Mouse (Mus musculus): Measurements from ENCODE around the gene Fnbp1. TPM values are rescaled to one million over a fixed set of nuclear protein-coding genes. Genes with fewer than 3 reads are reported as not detected.
A peak's percentile ranks its signal among the peaks of the same experiment; 100 is the strongest.

Fnbp1 gene
- polyA plus RNA-seq, 1 experiment from 2014 or later = 17.3 TPM

GRCm38 (mm10) chr2:31067059-31067595, 74.7 kb downstream of the Fnbp1 start:
- no peaks in the 10 kb centered on the region for H3K27me3 ChIP-seq (ENCODE audit: control insufficient read depth, insufficient read depth, low read length)
- H3K4me1 ChIP-seq (replicated peaks; ENCODE audit: control insufficient read depth, insufficient read depth, low read length) = peaks cover 7% of the 10 kb centered on the region; the same call in 1 of the 2 replicates
- DNase-seq (ENCODE audit: low spot score) (no peak), ATAC-seq (replicated peaks; ENCODE audit: low FRiP score) (no peak)
- no peak overlapping the region for H3K4me2 ChIP-seq (ENCODE audit: low read depth, low read length, severe bottlenecking)
- no peak overlapping the region for H3K4me3 ChIP-seq (ENCODE audit: low read depth, low read length)
- H3K9ac ChIP-seq (ENCODE audit: low read length) = no peak overlapping the region
- no peaks in the 10 kb centered on the region for H3K9me3 ChIP-seq (ENCODE audit: control insufficient read depth, low read length)
- WGBS = 79% methylated on average over 13 of the region's 13 CpGs
- 0 out of 2 replicates have a peak overlapping the region, but pooled peaks have one; percentile 13 for H3K27ac ChIP-seq (ENCODE audit: low read depth, low read length)
- no peaks in the 10 kb centered on the region for H3K36me3 ChIP-seq (ENCODE audit: control insufficient read depth, insufficient read depth, low read length)

GRCm38 (mm10) chr2:31066019-31066789, 75.6 kb downstream of the Fnbp1 start:
- ATAC-seq (replicated peaks; ENCODE audit: low FRiP score) (no peak), DNase-seq (ENCODE audit: low spot score) (no peak)
- Histone ChIP-seq H3K27ac (ENCODE audit: low read depth, low read length) (no peak overlapping the region), H3K4me2 (ENCODE audit: low read depth, low read length, severe bottlenecking) (no peak overlapping the region), H3K9ac (ENCODE audit: low read length) (no peak overlapping the region), H3K4me1 (replicated peaks; ENCODE audit: control insufficient read depth, insufficient read depth, low read length) (peaks cover 7% of the 10 kb centered on the region; the same call in 1 of the 2 replicates), H3K4me3 (ENCODE audit: low read depth, low read length) (no peak overlapping the region), H3K27me3 (ENCODE audit: control insufficient read depth, insufficient read depth, low read length) (no peaks in the 10 kb centered on the region), H3K36me3 (ENCODE audit: control insufficient read depth, insufficient read depth, low read length) (no peaks in the 10 kb centered on the region), H3K9me3 (ENCODE audit: control insufficient read depth, low read length) (no peaks in the 10 kb centered on the region)
- WGBS = 87% methylated on average over 11 of the region's 11 CpGs

- Histone ChIP-seq H3K36me3 (ENCODE audit: control insufficient read depth, insufficient read depth, low read length) (no peaks in the 10 kb centered on the region), H3K4me3 (ENCODE audit: low read depth, low read length) (no peak overlapping the region), H3K27me3 (ENCODE audit: control insufficient read depth, insufficient read depth, low read length) (no peaks in the 10 kb centered on the region), H3K4me2 (ENCODE audit: low read depth, low read length, severe bottlenecking) (no peak overlapping the region), H3K4me1 (replicated peaks; ENCODE audit: control insufficient read depth, insufficient read depth, low read length) (no peaks in the 10 kb centered on the region; the same call in 1 of the 2 replicates), H3K9ac (ENCODE audit: low read length) (no peak overlapping the region), H3K27ac (ENCODE audit: low read depth, low read length) (no peak overlapping the region), H3K9me3 (ENCODE audit: control insufficient read depth, low read length) (no peaks in the 10 kb centered on the region)
- WGBS = 88% methylated on average over 10 of the region's 10 CpGs
- ATAC-seq (replicated peaks; ENCODE audit: low FRiP score) (no peak), DNase-seq (ENCODE audit: low spot score) (no peak)
Observed at GRCm38 (mm10) chr2:31061868-31062628, 79.8 kb downstream of the Fnbp1 start.

- no peak for ATAC-seq (replicated peaks; ENCODE audit: low FRiP score)
- Histone ChIP-seq H3K27ac (ENCODE audit: low read depth, low read length) (no peak overlapping the region), H3K4me3 (ENCODE audit: low read depth, low read length) (no peak overlapping the region), H3K36me3 (ENCODE audit: control insufficient read depth, insufficient read depth, low read length) (no peaks in the 10 kb centered on the region; the same call in 1 of the 2 replicates), H3K4me1 (replicated peaks; ENCODE audit: control insufficient read depth, insufficient read depth, low read length) (no peaks in the 10 kb centered on the region), H3K9ac (ENCODE audit: low read length) (no peak overlapping the region), H3K27me3 (ENCODE audit: control insufficient read depth, insufficient read depth, low read length) (no peaks in the 10 kb centered on the region), H3K9me3 (ENCODE audit: control insufficient read depth, low read length) (no peaks in the 10 kb centered on the region), H3K4me2 (ENCODE audit: low read depth, low read length, severe bottlenecking) (no peak overlapping the region)
- WGBS = 91% methylated on average over 28 of the region's 28 CpGs
- DNase-seq (ENCODE audit: low spot score) = no peak
Observed at GRCm38 (mm10) chr2:31060787-31061730, 80.7 kb downstream of the Fnbp1 start.

- WGBS = 94% methylated on average over 1 of the region's 1 CpGs
- DNase-seq (ENCODE audit: low spot score) (no peak), ATAC-seq (replicated peaks; ENCODE audit: low FRiP score) (no peak)
- no peaks in the 10 kb centered on the region for H3K9me3 ChIP-seq (ENCODE audit: control insufficient read depth, low read length)
- no peak overlapping the region for H3K4me2 ChIP-seq (ENCODE audit: low read depth, low read length, severe bottlenecking)
- no peaks in the 10 kb centered on the region for H3K4me1 ChIP-seq (replicated peaks; ENCODE audit: control insufficient read depth, insufficient read depth, low read length)
- no peaks in the 10 kb centered on the region for H3K27me3 ChIP-seq (ENCODE audit: control insufficient read depth, insufficient read depth, low read length)
- no peak overlapping the region for H3K9ac ChIP-seq (ENCODE audit: low read length)
- no peak overlapping the region for H3K27ac ChIP-seq (ENCODE audit: low read depth, low read length)
- H3K36me3 ChIP-seq (ENCODE audit: control insufficient read depth, insufficient read depth, low read length) = peaks cover 2% of the 10 kb centered on the region; the same call in 1 of the 2 replicates
- H3K4me3 ChIP-seq (ENCODE audit: low read depth, low read length) = no peak overlapping the region
Observed at GRCm38 (mm10) chr2:31060271-31060670, 81.5 kb downstream of the Fnbp1 start.

- Histone ChIP-seq H3K4me3 (ENCODE audit: low read depth, low read length) (no peak overlapping the region), H3K4me2 (ENCODE audit: low read depth, low read length, severe bottlenecking) (no peak overlapping the region), H3K9me3 (ENCODE audit: control insufficient read depth, low read length) (no peaks in the 10 kb centered on the region), H3K36me3 (ENCODE audit: control insufficient read depth, insufficient read depth, low read length) (peaks cover 2% of the 10 kb centered on the region; the same call in 1 of the 2 replicates), H3K4me1 (replicated peaks; ENCODE audit: control insufficient read depth, insufficient read depth, low read length) (no peaks in the 10 kb centered on the region), H3K9ac (ENCODE audit: low read length) (no peak overlapping the region), H3K27me3 (ENCODE audit: control insufficient read depth, insufficient read depth, low read length) (no peaks in the 10 kb centered on the region), H3K27ac (ENCODE audit: low read depth, low read length) (no peak overlapping the region)
- DNase-seq (ENCODE audit: low spot score) (no peak), ATAC-seq (replicated peaks; ENCODE audit: low FRiP score) (no peak)
- WGBS = 92% methylated on average over 4 of the region's 4 CpGs
Observed at GRCm38 (mm10) chr2:31058443-31058842, 83.4 kb downstream of the Fnbp1 start.

GRCm38 (mm10) chr2:31057549-31058177, 84.1 kb downstream of the Fnbp1 start:
- ATAC-seq (replicated peaks; ENCODE audit: low FRiP score) = no peak
- H3K9me3 ChIP-seq (ENCODE audit: control insufficient read depth, low read length) = no peaks in the 10 kb centered on the region
- H3K9ac ChIP-seq (ENCODE audit: low read length) = no peak overlapping the region
- 70% methylated on average over 6 of the region's 6 CpGs for WGBS
- no peak overlapping the region for H3K4me3 ChIP-seq (ENCODE audit: low read depth, low read length)
- peaks cover 2% of the 10 kb centered on the region; the same call in 1 of the 2 replicates for H3K36me3 ChIP-seq (ENCODE audit: control insufficient read depth, insufficient read depth, low read length)
- H3K4me1 ChIP-seq (replicated peaks; ENCODE audit: control insufficient read depth, insufficient read depth, low read length) = no peaks in the 10 kb centered on the region
- DNase-seq (ENCODE audit: low spot score) = no peak
- no peak overlapping the region for H3K4me2 ChIP-seq (ENCODE audit: low read depth, low read length, severe bottlenecking)
- H3K27me3 ChIP-seq (ENCODE audit: control insufficient read depth, insufficient read depth, low read length) = no peaks in the 10 kb centered on the region
- no peak overlapping the region for H3K27ac ChIP-seq (ENCODE audit: low read depth, low read length)

All from forebrain, embryonic 11.5 days (tissue).